Mouse (Mus musculus) lung, postnatal 0 days (tissue): ENCODE results near the gene Gm49383.
A peak's percentile ranks its signal among the peaks of the same experiment; 100 is the strongest.

Source experiments
- CTCF ChIP-seq: IDR thresholded peaks from 2 replicates; pipeline ENCODE4 v1.5.1; 2016; ENCODE audit warnings: antibody characterized with exemption, mild to moderate bottlenecking
- EP300 ChIP-seq: IDR thresholded peaks from 2 replicates; pipeline ENCODE4 v1.6.1; 2016; ENCODE audit warnings: antibody characterized with exemption, mild to moderate bottlenecking, control low read depth

- TF ChIP-seq CTCF, result peak; percentile 60
- TF ChIP-seq EP300, result no peak
Measured at GRCm38 (mm10) chr12:69190522-69190921, 6.4 kb downstream of the Gm49383 start.
